Mouse (Mus musculus) heart, adult 2 months (tissue): ENCODE measurements around the gene Srsf10. TPM values are rescaled to one million over a fixed set of nuclear protein-coding genes. Genes with fewer than 3 reads are reported as not detected.

ENCODE experiments used
- DNase-seq, 2 experiments: peaks; one replicate each; pipeline ENCODE4 v3.0.0; 2021
- H3K27ac ChIP-seq: fragments of 200-600 bp; 2 replicates; pipeline ENCODE4 v1.8.1; 2022
- H3K27me3 ChIP-seq: fragments of 200-500 bp; 2 replicates; pipeline ENCODE4 v1.6.1; 2012; ENCODE audit warnings: mild to moderate bottlenecking, low read length, inconsistent platforms, mixed read lengths; ENCODE audit not compliant: control insufficient read depth, insufficient read depth
- H3K36me3 ChIP-seq: fragments of 200-500 bp; 2 replicates; pipeline ENCODE4 v1.6.1; 2012; ENCODE audit warnings: low read length, inconsistent platforms; ENCODE audit not compliant: control insufficient read depth, insufficient read depth
- H3K4me1 ChIP-seq: fragments of 200-500 bp; 2 replicates; pipeline ENCODE4 v1.6.1; 2011; ENCODE audit warnings: low read length; ENCODE audit not compliant: control insufficient read depth, insufficient read depth
- H3K4me3 ChIP-seq: fragments of 200-600 bp; 2 replicates; pipeline ENCODE4 v1.8.1; 2022
- H3K79me2 ChIP-seq: fragments of 200-500 bp; replicated peaks from 2 replicates; pipeline ENCODE4 v1.6.1; 2012; ENCODE audit warnings: mild to moderate bottlenecking, inconsistent platforms, low read length, moderate library complexity, mixed read lengths; ENCODE audit not compliant: control insufficient read depth, insufficient read depth
- H3K9ac ChIP-seq: fragments of 200-500 bp; 2 replicates; pipeline ENCODE4 v1.6.1; 2012; ENCODE audit warnings: low read depth, mild to moderate bottlenecking, control low read depth, inconsistent platforms, low read length, mixed read lengths
- CTCF ChIP-seq: fragments of 200-600 bp; IDR thresholded peaks from 2 replicates; pipeline ENCODE4 v1.8.1; 2022; ENCODE audit warnings: antibody characterized with exemption, mild to moderate bottlenecking, moderate library complexity
- EP300 ChIP-seq: fragments of 200-500 bp; IDR thresholded peaks from 2 replicates; pipeline ENCODE4 v1.6.1; 2011; ENCODE audit warnings: low read depth, low read length, control low read depth; ENCODE audit not compliant: insufficient read depth
- POLR2A ChIP-seq: fragments of 200-500 bp; IDR thresholded peaks from 2 replicates; pipeline ENCODE4 v1.6.1; 2011; ENCODE audit warnings: mild to moderate bottlenecking, low read depth, low read length, control low read depth; ENCODE audit not compliant: insufficient read depth
- WGBS: fragments of 180-500 bp; shearing (Covaris S2); methylation state at CpG from one replicate; pipeline ENCODE4 v1.1.7; 2018; 5-methylcytosine and 5-hydroxymethylcytosine counted together
- intact Hi-C: fragments of 180-260 bp; cut with DNase I; formaldehyde crosslinking; loops from one replicate; pipeline ENCODE4 v1.15.1; 2025
- polyA plus RNA-seq: library from polyadenylated mRNA; depleted of rRNA; stranded (reverse); fragments of >200 nt; gene quantifications from 2 replicates; pipeline ENCODE4 v1.2.3, GENCODE M21; 2012
- total RNA-seq, 2 experiments: library from RNA; stranded (reverse); gene quantifications; 2 replicates each; pipeline ENCODE4 v1.2.3; 2021

Srsf10 gene
- total and polyA plus RNA-seq, 3 experiments: 28.8 to 49.1 (median 45.3) TPM

DNA sequence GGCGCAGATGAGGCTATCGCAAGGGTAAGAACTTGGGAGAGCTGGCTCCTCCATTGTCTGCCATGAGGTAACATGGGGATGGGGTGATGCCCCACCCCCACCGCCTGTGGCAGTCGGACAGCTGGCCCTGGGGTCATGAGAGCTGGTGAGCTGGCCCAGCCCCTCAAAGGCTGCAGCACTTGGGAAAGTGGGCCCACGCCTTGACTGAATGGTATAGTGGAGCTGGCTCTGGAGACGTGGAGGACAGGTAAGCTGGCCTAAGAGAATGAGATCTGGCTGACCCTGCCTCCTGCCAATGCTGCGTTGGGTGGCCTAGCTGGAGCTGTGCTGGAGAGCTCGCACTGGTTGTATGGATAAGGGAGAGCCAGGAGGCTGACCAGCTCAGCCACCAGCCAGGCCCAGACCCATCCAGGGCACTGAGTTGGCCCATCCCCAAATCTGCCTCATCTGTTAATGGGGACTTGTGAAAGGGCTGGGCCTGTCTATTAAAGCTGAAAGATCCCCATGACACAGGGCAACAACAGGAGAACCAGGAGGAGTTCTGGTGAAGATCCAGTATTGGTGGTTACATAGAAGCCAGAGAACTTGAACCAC is 21.3 kb upstream of the Srsf10 start:
- H3K27ac ChIP-seq: no peak overlapping the region
- H3K27me3 ChIP-seq: no peaks in the 10 kb centered on the region
- intact Hi-C loops: no loop called here
- no peaks in the 10 kb centered on the region for H3K79me2 ChIP-seq
- no peak for DNase-seq
- no peaks in the 10 kb centered on the region; the same call in 1 of the 2 replicates for H3K36me3 ChIP-seq
- H3K9ac ChIP-seq: no peak overlapping the region
- H3K4me3 ChIP-seq: no peak overlapping the region
- 84% methylated on average over 8 of the region's 8 CpGs for WGBS
- H3K4me1 ChIP-seq: peaks cover 6% of the 10 kb centered on the region
- TF ChIP-seq EP300 (no peak), CTCF (no peak), POLR2A (no peak)

DNA sequence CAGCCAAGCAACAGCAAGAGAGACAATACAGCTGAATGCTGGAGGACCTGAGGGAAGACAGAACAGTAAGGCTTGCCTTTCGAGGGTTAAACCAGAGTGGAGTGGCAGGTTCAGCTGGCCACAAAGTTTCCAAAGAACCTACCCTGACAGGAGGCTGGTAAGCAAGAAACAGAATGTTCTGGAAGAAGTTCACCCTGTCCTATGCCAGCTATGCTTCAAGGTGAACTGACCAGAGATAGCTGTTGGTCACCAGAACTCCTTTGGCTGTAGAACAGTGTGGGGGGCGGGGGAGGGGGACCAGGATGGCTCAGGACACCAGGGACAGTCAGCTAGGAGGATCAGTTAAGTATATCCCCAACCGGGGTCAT is 16.6 kb upstream of the Srsf10 start:
- Histone ChIP-seq H3K36me3 (no peaks in the 10 kb centered on the region), H3K4me3 (no peak overlapping the region), H3K79me2 (no peaks in the 10 kb centered on the region), H3K9ac (peak overlapping the region; percentile 55), H3K27me3 (no peaks in the 10 kb centered on the region), H3K4me1 (peaks cover 3% of the 10 kb centered on the region; the same call in 1 of the 2 replicates), H3K27ac (peak overlapping the region; percentile 92)
- intact Hi-C loops: loop anchor here (5.0 kb wide), 2 partner anchors 33 to 37 kb away; partner anchors contain the start of gene Pnrc2
- peak in 1 of 2 experiments; percentile 51 for DNase-seq
- WGBS: 63% methylated on average over 3 of the region's 3 CpGs
- no peak for TF ChIP-seq CTCF
- peak; percentile 63; the same call in 1 of the 2 replicates for TF ChIP-seq EP300
- TF ChIP-seq POLR2A: 0 out of 2 replicates have a peak, but pooled peaks have one; percentile 14

DNA sequence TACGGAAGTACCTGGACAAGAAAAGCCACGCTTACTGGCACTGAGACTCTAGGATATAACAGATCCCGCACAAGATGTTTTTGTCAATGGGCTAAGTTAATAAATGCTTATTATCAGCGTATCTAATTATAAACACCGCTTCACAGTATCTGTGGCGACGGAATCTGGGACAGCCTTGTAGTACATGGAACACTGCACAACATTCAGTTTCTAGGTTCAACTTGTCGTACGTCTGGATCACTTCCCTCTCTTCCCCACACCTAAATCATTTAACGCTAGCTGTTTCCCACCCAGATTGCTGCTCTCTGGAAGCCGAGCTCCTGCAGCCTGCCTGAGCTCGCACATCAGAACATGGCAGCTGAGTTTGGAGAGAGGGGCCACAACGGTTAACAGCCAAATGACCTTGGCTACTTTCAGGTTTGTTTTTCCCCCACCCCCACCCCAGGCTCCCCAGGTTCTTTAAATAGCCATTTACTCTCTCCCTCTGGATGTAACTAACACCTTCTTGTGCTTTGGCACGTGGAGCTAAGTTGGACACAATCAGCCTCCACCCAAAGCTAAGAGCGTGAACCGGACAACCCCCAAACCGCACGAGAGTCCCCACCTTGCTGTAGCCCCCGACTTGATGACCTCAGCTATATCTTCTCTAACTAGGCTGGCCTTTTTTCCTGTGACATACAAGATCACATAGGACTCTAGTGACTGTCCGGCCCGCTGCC is 16.1 kb upstream of the Srsf10 start:
- peaks cover 3% of the 10 kb centered on the region; the same call in 1 of the 2 replicates for H3K4me1 ChIP-seq
- H3K79me2 ChIP-seq: no peaks in the 10 kb centered on the region
- peak overlapping the region; percentile 55 for H3K9ac ChIP-seq
- DNase-seq: peak; percentile 37 to 52
- H3K27ac ChIP-seq: peak overlapping the region; percentile 92
- TF ChIP-seq EP300 (0 out of 2 replicates have a peak, but pooled peaks have one; percentile 27), CTCF (no peak)
- no peak overlapping the region for H3K4me3 ChIP-seq
- H3K36me3 ChIP-seq: no peaks in the 10 kb centered on the region
- no peaks in the 10 kb centered on the region for H3K27me3 ChIP-seq
- WGBS: 57% methylated on average over 21 of the region's 21 CpGs
- intact Hi-C loops: loop anchor here (5.0 kb wide), 2 partner anchors 33 to 37 kb away; partner anchors contain the start of gene Pnrc2

DNA sequence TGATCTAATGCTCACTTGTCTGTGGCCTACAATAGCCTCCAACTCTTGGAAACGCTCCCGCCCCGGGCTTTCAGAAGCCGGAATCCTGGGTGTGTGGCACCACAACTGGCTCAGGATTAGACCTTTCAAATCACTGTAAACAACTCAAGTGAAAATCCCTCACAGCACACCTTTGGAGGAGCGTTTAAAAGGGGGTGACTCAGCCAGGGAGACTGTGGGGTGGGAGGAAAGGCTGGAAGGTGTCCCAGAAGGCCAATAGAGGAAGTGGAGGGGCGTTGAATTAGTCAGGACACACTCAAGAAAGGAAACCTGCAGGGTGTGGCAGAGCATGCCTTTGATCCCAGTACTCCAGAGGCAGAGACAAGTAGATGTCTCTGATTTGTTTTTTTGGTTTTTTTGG is 11.1 kb upstream of the Srsf10 start:
- H3K27me3 ChIP-seq: no peaks in the 10 kb centered on the region
- no peak for TF ChIP-seq CTCF
- TF ChIP-seq EP300: no peak
- no peak for TF ChIP-seq POLR2A
- 62% methylated on average over 6 of the region's 6 CpGs for WGBS

DNA sequence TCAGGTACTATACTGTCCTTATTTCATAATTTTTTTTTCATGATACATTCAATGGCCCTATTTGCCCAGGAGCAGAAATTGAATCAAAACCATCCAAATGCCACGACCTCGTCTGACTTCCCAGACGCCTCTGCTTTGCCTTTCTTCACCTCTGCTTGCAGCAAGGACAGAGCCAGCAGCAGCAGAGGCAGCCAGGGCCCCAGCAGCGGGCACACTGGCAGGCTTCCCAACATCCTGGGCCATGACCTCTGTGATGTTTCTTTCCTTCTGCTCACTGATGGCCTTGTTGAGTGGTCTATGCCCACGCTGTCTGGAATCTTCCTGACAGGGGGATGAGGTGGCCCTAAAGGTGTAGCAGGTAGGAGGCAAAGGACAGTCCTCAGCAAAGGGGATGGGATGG is 8.0 kb upstream of the Srsf10 start:
- peak; percentile 48 to 61 for DNase-seq
- Histone ChIP-seq H3K27ac (peak overlapping the region; percentile 5; the same call in 1 of the 2 replicates), H3K36me3 (no peaks in the 10 kb centered on the region), H3K27me3 (no peaks in the 10 kb centered on the region), H3K9ac (no peak overlapping the region), H3K79me2 (no peaks in the 10 kb centered on the region), H3K4me1 (no peaks in the 10 kb centered on the region; the same call in 1 of the 2 replicates), H3K4me3 (no peak overlapping the region)
- TF ChIP-seq CTCF (no peak), EP300 (peak; percentile 51; the same call in 1 of the 2 replicates)
- WGBS: 23% methylated on average over 5 of the region's 5 CpGs
- intact Hi-C loops: no loop called here

More for the DNA sequence above, 11.1 kb upstream of the Srsf10 start:
- Histone ChIP-seq H3K9ac (no peak overlapping the region), H3K4me1 (peaks cover 2% of the 10 kb centered on the region; the same call in 1 of the 2 replicates), H3K36me3 (no peaks in the 10 kb centered on the region), H3K79me2 (no peaks in the 10 kb centered on the region), H3K27ac (no peak overlapping the region), H3K4me3 (no peak overlapping the region)
- peak in 1 of 2 experiments; percentile 21 for DNase-seq
- intact Hi-C loops: no loop called here
